Mouse (Mus musculus) megakaryocyte, embryonic 14.5 days (primary cell): Measurements from ENCODE around the gene Fam19a2.

Source experiments
- FLI1 ChIP-seq: IDR thresholded peaks from 2 replicates; pipeline ENCODE4 v1.6.1; 2012; ENCODE audit warnings: low read length, inconsistent platforms, mixed read lengths
- GATA1 ChIP-seq: IDR thresholded peaks from 3 replicates; pipeline ENCODE4 v1.6.1; 2012; ENCODE audit warnings: mixed read lengths, low read length, inconsistent platforms, borderline replicate concordance

DNA sequence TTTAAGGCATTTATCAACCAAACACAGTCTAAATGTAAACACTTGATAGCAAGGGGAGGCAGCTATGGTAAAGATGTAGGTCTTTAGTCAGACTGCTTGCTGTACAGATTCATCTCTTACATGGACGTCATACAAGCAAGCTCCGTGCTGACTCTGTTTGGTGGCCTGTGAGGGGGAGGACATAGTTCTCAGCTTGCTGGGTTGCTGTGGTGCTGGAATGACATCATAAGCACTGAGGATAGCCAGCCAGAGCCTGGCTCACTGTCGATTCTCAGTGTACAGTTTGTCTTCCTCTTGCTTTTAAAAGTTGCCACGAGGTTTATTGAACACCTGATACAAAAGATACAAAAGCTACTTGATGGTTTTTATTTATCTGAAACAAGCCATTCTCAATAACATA lies 100.8 kb downstream of the Fam19a2 start:
- TF ChIP-seq GATA1 (no peak), FLI1 (no peak)
